Mouse (Mus musculus): ENCODE measurements at regions not wholly inside any gene's neighbourhood (a gene's known extent, or its start where the extent isn't known, plus 50 kb on each side); places are given as distances from the start of the nearest gene placed in this dataset.

DNA sequence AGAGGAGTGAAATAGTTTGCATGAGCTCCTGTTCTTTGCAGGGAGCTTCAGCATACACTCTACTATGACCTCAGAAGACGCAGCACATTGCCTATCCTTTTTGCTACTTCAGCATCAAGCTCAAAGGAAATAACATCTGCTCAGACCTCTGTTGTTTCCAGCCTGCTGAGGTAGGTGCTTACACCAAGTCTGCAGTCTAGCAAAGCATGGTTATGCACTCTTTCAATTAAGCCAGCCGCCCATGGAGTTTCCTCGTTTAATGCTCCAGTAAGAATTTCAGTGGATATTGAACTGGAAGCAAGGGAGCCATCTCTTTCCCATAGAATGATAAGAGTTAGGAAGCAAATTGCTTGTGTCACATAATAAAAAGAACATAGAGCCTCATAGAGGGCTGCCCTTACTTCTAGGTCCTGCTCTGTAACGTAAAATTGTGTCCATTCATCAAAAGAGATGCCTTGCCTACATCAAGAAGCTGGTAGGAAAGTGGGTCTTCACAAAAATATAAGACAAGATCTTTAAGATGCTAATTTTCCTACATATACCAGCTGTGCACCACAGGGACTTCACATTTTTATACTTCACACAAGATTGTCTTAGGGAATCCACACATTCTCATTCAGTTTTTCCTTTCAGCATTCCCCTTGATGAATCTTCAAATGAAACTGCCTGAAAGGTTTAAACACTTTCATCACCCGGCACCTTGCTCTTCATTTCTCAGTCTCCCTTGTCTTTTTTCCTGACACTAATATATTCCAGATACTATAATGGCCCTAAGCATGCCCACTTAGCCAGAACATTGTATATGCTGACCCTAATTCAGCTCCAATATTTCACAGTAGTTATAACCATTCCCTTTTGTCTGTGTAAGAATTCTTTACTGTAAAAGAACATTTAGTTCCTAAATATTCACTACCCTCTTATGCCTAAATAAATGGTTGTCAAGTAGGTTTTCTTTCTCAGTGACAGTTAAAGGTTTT lies 182.2 kb downstream of the Adam29 start:
- TF ChIP-seq MYOG (IDR thresholded peaks at IDR 0.05; ENCODE audit: control insufficient read depth in 1 of 3, insufficient read depth in 1 of 3, insufficient read length in 2 of 3, low read depth in 2 of 3) (no peak), TCF3 (IDR thresholded peaks at IDR 0.05; ENCODE audit: insufficient read length, low read depth) (no peak), POLR2A (IDR thresholded peaks at IDR 0.05; ENCODE audit: insufficient read length, low read depth) (no peak), MYOD1 (IDR thresholded peaks at IDR 0.05; ENCODE audit: control insufficient read depth in 1 of 3, insufficient read length in 2 of 3, low read depth in 2 of 3) (no peak), USF1 (IDR thresholded peaks at IDR 0.05; ENCODE audit: low read depth) (no peak), E2F4 (IDR thresholded peaks at IDR 0.05; ENCODE audit: insufficient read depth) (no peak), SRF (IDR thresholded peaks at IDR 0.05; ENCODE audit: control insufficient read depth, insufficient read length, low read depth) (no peak)
